Mouse (Mus musculus): ENCODE measurements around the gene Gm27021. TPM values are rescaled to one million over a fixed set of nuclear protein-coding genes. Genes with fewer than 3 reads are reported as not detected.

Gm27021 gene
- total RNA-seq, 2 experiments from 2014 or later = not detected

- intact Hi-C loops (cut with DNase I) = no loop called here
- no peak for DNase-seq
Observed at GRCm38 (mm10) chr8:120616663-120617626, 50.9 kb downstream of the Gm27021 start.

- intact Hi-C loops (cut with DNase I) = no loop called here
- DNase-seq = no peak
Observed at GRCm38 (mm10) chr8:120614491-120614890, 53.4 kb downstream of the Gm27021 start.

- intact Hi-C loops (cut with DNase I) = no loop called here
Observed at GRCm38 (mm10) chr8:120610824-120611223, 57.1 kb downstream of the Gm27021 start.

GRCm38 (mm10) chr8:120607885-120608284 lies 60.0 kb downstream of the Gm27021 start:
- peak; percentile 67 to 73 for DNase-seq
- intact Hi-C loops (cut with DNase I) = loop anchor here (10.0 kb wide), 1 partner anchor 433 kb away; the partner anchor contains the start of gene Fam92b

More at GRCm38 (mm10) chr8:120610824-120611223, 57.1 kb downstream of the Gm27021 start:
- no peak for DNase-seq

GRCm38 (mm10) chr8:120607460-120607859 lies 60.4 kb downstream of the Gm27021 start:
- DNase-seq = no peak
- intact Hi-C loops (cut with DNase I) = loop anchor here (10.0 kb wide), 1 partner anchor 433 kb away; the partner anchor contains the start of gene Fam92b

- intact Hi-C loops (cut with DNase I) = loop anchor here (10.0 kb wide), 1 partner anchor 428 kb away; the partner anchor contains the start of gene Fam92b
- no peak for DNase-seq
Observed at GRCm38 (mm10) chr8:120602672-120603071, 65.2 kb downstream of the Gm27021 start.

- DNase-seq = peak; percentile 76 to 78
- intact Hi-C loops (cut with DNase I) = no loop called here
Observed at GRCm38 (mm10) chr8:120599504-120599903, 68.4 kb downstream of the Gm27021 start.

GRCm38 (mm10) chr8:120598579-120598978 lies 69.3 kb downstream of the Gm27021 start:
- no peak for DNase-seq

GRCm38 (mm10) chr8:120595963-120596362 lies 71.9 kb downstream of the Gm27021 start:
- DNase-seq = peak in 1 of 2 experiments; percentile 29
- intact Hi-C loops (cut with DNase I) = loop anchor here (2.0 kb wide), 1 partner anchor 25 kb away; no protein-coding TSS in a partner anchor

More at GRCm38 (mm10) chr8:120598579-120598978, 69.3 kb downstream of the Gm27021 start:
- intact Hi-C loops (cut with DNase I) = no loop called here

GRCm38 (mm10) chr8:120594571-120594970 lies 73.3 kb downstream of the Gm27021 start:
- no peak for DNase-seq
- intact Hi-C loops (cut with DNase I) = no loop called here

GRCm38 (mm10) chr8:120591587-120592292 lies 76.1 kb downstream of the Gm27021 start:
- intact Hi-C loops (cut with DNase I) = no loop called here
- no peak for DNase-seq

GRCm38 (mm10) chr8:120589921-120590320 lies 78.0 kb downstream of the Gm27021 start:
- DNase-seq = no peak
- intact Hi-C loops (cut with DNase I) = no loop called here

GRCm38 (mm10) chr8:120588908-120589771 lies 78.7 kb downstream of the Gm27021 start, which contains the start of gene Gins2:
Gene Gins2, minus strand, starts transcription at chr8:120589304.
- peak; percentile 98 to 100 for DNase-seq
- intact Hi-C loops (cut with DNase I) = no loop called here

- intact Hi-C loops (cut with DNase I) = no loop called here
Observed at GRCm38 (mm10) chr8:120585521-120585920, 82.4 kb downstream of the Gm27021 start.

GRCm38 (mm10) chr8:120581811-120582210 lies 86.1 kb downstream of the Gm27021 start:
- no peak for DNase-seq
- intact Hi-C loops (cut with DNase I) = no loop called here

More at GRCm38 (mm10) chr8:120585521-120585920, 82.4 kb downstream of the Gm27021 start:
- no peak for DNase-seq

GRCm38 (mm10) chr8:120581329-120581728 lies 86.5 kb downstream of the Gm27021 start:
- intact Hi-C loops (cut with DNase I) = no loop called here

GRCm38 (mm10) chr8:120580336-120581000 lies 87.4 kb downstream of the Gm27021 start:
- no peak for DNase-seq

More at GRCm38 (mm10) chr8:120581329-120581728, 86.5 kb downstream of the Gm27021 start:
- DNase-seq = no peak

GRCm38 (mm10) chr8:120577821-120578220 lies 90.1 kb downstream of the Gm27021 start:
- no peak for DNase-seq
- intact Hi-C loops (cut with DNase I) = no loop called here

More at GRCm38 (mm10) chr8:120580336-120581000, 87.4 kb downstream of the Gm27021 start:
- intact Hi-C loops (cut with DNase I) = no loop called here

GRCm38 (mm10) chr8:120575801-120576200 lies 92.1 kb downstream of the Gm27021 start:
- intact Hi-C loops (cut with DNase I) = no loop called here
- no peak for DNase-seq

Data from gastrocnemius, postnatal 36 days (tissue).